Mouse (Mus musculus): Measurements from ENCODE around the gene Chrna9. TPM values are rescaled to one million over a fixed set of nuclear protein-coding genes. Genes with fewer than 3 reads are reported as not detected.

Chrna9 gene
- polyA plus RNA-seq, 1 experiment from 2014 or later, result not detected

DNA sequence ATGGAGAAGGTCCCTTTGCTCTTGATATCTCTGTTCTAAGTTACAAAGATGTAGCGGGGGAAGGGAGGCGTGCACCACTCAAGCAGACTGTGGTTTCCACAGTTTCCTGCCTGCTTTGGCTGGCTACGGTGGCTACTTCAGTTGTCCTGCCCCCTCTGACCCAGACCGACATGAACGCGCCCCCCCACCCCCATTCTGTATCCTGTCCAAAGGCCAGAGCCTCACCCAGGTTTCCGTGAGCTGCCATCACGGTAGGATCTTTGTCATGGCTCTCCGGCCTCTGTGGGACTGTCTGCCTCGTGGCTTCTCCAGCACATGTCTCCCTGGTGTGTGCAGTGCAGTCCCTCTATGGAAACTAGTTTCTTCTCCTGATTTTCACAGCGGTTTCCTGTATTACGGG, 15.4 kb upstream of the Chrna9 start:
- peaks cover 9% of the 10 kb centered on the region for H3K4me1 ChIP-seq
- H3K9me3 ChIP-seq, result no peaks in the 10 kb centered on the region
- H3K9ac ChIP-seq, result no peak overlapping the region
- no peaks in the 10 kb centered on the region for H3K36me3 ChIP-seq
- no peak for ATAC-seq (ENCODE audit: extremely low read depth, insufficient number of reproducible peaks, low FRiP score, low TSS enrichment)
- WGBS, result 69% methylated on average over 12 of the region's 12 CpGs
- H3K27ac ChIP-seq (replicated peaks), result no peak overlapping the region
- no peak overlapping the region for H3K4me3 ChIP-seq
- no peaks in the 10 kb centered on the region for H3K27me3 ChIP-seq (replicated peaks)
- no peak overlapping the region for H3K4me2 ChIP-seq

DNA sequence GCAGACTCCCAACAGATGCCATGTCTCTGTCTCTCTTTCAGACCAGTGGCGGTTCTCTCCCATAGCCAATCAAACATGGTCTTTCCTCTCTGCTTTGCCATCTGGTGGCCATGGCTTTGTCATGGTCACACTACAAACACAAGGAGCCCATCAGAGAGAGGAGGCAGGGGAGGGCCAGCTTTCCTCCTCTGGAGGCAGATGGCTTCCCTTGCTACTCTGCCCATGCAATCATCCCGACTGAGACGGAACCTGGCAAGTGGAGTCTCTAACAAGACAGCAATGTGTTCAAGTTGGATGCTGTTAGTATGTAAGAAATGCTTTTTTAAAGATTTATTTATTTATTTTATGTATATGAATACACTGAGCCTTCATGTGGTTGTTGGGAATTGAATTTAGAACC, 14.8 kb upstream of the Chrna9 start:
- H3K4me1 ChIP-seq, result peaks cover 9% of the 10 kb centered on the region
- 93% methylated on average over 3 of the region's 3 CpGs for WGBS

DNA sequence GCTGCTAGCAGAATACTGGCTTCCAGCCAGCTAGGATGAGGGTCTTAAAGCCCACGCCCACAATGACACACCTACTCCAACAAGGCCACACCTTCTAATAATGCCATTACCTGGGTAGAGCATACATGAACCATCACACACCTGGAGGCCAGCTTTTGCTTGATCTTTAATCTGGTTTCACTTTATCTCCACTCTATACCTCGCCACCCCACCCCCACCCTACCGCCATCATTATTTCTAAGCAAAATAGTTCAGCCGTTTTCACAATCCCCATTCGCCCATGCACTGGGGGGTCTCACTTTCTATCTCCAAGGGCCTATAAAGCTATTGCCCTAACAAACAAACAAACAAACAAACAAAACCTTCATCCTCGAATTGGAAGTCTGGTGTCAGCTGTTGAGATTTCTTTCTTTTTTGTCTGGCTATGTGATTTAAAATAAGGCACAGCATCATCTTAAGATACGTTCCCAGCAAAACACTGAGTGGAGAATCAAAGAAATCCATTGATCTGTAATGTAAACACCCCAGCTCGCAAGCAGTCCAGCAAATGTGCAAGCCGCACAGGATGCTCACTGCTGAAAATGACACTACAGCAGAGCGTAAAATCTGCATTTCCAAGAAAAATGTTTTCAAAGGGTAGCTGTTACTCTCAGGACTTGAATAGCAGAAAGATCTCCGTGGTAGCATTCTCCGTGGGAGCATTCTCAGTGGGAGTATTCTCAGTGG, 13.9 kb upstream of the Chrna9 start:
- H3K27me3 ChIP-seq (replicated peaks), result no peaks in the 10 kb centered on the region
- no peaks in the 10 kb centered on the region for H3K36me3 ChIP-seq
- no peak overlapping the region for H3K9ac ChIP-seq
- no peak overlapping the region for H3K4me2 ChIP-seq
- H3K4me1 ChIP-seq, result peaks cover 9% of the 10 kb centered on the region
- no peak overlapping the region for H3K4me3 ChIP-seq
- no peaks in the 10 kb centered on the region for H3K9me3 ChIP-seq
- 75% methylated on average over 12 of the region's 12 CpGs for WGBS
- no peak for ATAC-seq (ENCODE audit: extremely low read depth, insufficient number of reproducible peaks, low FRiP score, low TSS enrichment)
- no peak overlapping the region for H3K27ac ChIP-seq (replicated peaks)

More for the DNA sequence above, 14.8 kb upstream of the Chrna9 start:
- H3K9ac ChIP-seq, result no peak overlapping the region
- no peaks in the 10 kb centered on the region for H3K27me3 ChIP-seq (replicated peaks)
- H3K27ac ChIP-seq (replicated peaks), result no peak overlapping the region
- H3K4me2 ChIP-seq, result no peak overlapping the region
- no peak for ATAC-seq (ENCODE audit: extremely low read depth, insufficient number of reproducible peaks, low FRiP score, low TSS enrichment)
- no peaks in the 10 kb centered on the region for H3K9me3 ChIP-seq
- no peak overlapping the region for H3K4me3 ChIP-seq
- H3K36me3 ChIP-seq, result no peaks in the 10 kb centered on the region

DNA sequence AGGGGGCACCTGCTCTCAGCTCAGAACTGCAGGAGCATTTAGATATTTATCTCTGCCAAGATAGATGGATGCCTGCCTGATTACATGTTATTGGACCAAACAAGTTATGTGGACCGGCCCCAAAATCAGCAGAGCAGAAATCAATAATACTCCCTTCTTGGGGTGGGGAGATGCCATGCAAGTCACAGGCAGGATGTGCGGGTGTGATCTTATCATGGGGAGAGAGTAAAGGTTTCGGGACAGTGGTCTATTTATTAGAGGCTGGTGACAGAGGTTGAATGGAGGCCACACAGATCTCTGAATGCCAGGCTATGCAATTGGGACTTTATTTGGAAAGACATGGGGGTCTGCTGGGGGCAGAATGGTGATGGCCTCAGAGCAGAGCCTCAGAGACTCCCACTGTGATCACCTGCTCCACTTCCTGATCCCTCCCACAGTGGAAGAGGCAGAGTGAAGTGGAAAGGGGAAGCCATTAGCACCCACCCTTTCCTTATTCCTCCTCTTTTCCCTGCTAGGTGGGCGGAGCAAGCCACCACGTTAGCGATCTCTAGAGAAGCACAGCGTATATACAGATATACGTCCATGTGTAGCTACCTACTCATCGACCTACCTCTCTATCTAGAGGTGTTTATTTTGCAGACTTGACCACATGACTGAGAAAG, 13.1 kb upstream of the Chrna9 start:
- Histone ChIP-seq H3K4me2 (no peak overlapping the region), H3K4me1 (peaks cover 9% of the 10 kb centered on the region), H3K9me3 (no peaks in the 10 kb centered on the region), H3K27ac (replicated peaks) (no peak overlapping the region), H3K27me3 (replicated peaks) (no peaks in the 10 kb centered on the region), H3K9ac (no peak overlapping the region), H3K36me3 (no peaks in the 10 kb centered on the region), H3K4me3 (no peak overlapping the region)
- 71% methylated on average over 9 of the region's 9 CpGs for WGBS
- ATAC-seq (ENCODE audit: extremely low read depth, insufficient number of reproducible peaks, low FRiP score, low TSS enrichment), result no peak

GRCm38 (mm10) chr5:65926666-65927065, 8.1 kb upstream of the Chrna9 start:
- Histone ChIP-seq H3K27ac (replicated peaks) (no peak overlapping the region), H3K9me3 (no peaks in the 10 kb centered on the region), H3K9ac (no peak overlapping the region), H3K36me3 (no peaks in the 10 kb centered on the region), H3K4me2 (no peak overlapping the region), H3K4me3 (no peak overlapping the region), H3K4me1 (no peaks in the 10 kb centered on the region), H3K27me3 (replicated peaks) (no peaks in the 10 kb centered on the region)
- 76% methylated on average over 6 of the region's 6 CpGs for WGBS
- no peak for ATAC-seq (ENCODE audit: extremely low read depth, insufficient number of reproducible peaks, low FRiP score, low TSS enrichment)

GRCm38 (mm10) chr5:65929162-65929561, 5.6 kb upstream of the Chrna9 start:
- Histone ChIP-seq H3K9ac (no peak overlapping the region), H3K4me1 (no peaks in the 10 kb centered on the region), H3K4me2 (no peak overlapping the region), H3K36me3 (no peaks in the 10 kb centered on the region), H3K27ac (replicated peaks) (no peak overlapping the region), H3K9me3 (no peaks in the 10 kb centered on the region), H3K27me3 (replicated peaks) (no peaks in the 10 kb centered on the region), H3K4me3 (no peak overlapping the region)
- ATAC-seq (ENCODE audit: extremely low read depth, insufficient number of reproducible peaks, low FRiP score, low TSS enrichment), result no peak
- WGBS, result 70% methylated on average over 7 of the region's 7 CpGs

DNA sequence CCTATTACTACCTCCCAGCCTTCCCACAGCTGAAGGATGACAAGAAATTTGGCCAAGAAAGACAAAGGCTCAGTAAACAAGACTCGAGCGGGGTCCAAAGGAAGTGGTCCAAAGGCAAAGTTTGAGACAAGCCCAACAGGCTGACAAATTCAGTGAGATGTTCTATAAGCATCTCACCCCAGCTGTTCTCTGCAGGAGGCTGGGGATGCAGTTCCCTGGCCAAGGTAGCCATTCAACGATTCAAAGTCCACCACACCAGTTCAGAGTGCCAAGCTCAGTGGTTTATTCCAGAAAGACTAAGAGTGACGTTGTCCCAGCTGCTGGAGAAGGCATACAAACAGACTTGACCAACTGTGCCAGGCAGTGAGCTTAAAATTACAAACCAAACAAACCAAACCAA, 4.5 kb upstream of the Chrna9 start:
- Histone ChIP-seq H3K4me3 (no peak overlapping the region), H3K4me1 (no peaks in the 10 kb centered on the region), H3K4me2 (no peak overlapping the region), H3K36me3 (no peaks in the 10 kb centered on the region), H3K27ac (replicated peaks) (no peak overlapping the region), H3K9ac (no peak overlapping the region), H3K9me3 (no peaks in the 10 kb centered on the region), H3K27me3 (replicated peaks) (no peaks in the 10 kb centered on the region)
- WGBS, result 65% methylated on average over 4 of the region's 4 CpGs
- ATAC-seq (ENCODE audit: extremely low read depth, insufficient number of reproducible peaks, low FRiP score, low TSS enrichment), result no peak

- Histone ChIP-seq H3K9ac (no peak overlapping the region), H3K27ac (replicated peaks) (no peak overlapping the region), H3K4me2 (no peak overlapping the region), H3K9me3 (no peaks in the 10 kb centered on the region), H3K4me3 (no peak overlapping the region), H3K4me1 (peaks cover 7% of the 10 kb centered on the region), H3K36me3 (no peaks in the 10 kb centered on the region), H3K27me3 (replicated peaks) (no peaks in the 10 kb centered on the region)
- ATAC-seq (ENCODE audit: extremely low read depth, insufficient number of reproducible peaks, low FRiP score, low TSS enrichment), result no peak
- WGBS, result 78% methylated on average over 4 of the region's 4 CpGs
Measured at GRCm38 (mm10) chr5:65933258-65933657, 1.5 kb upstream of the Chrna9 start.

- Histone ChIP-seq H3K27me3 (replicated peaks) (no peaks in the 10 kb centered on the region), H3K4me3 (no peak overlapping the region), H3K4me1 (peaks cover 7% of the 10 kb centered on the region), H3K27ac (replicated peaks) (no peak overlapping the region), H3K9me3 (no peaks in the 10 kb centered on the region), H3K9ac (no peak overlapping the region), H3K4me2 (no peak overlapping the region), H3K36me3 (no peaks in the 10 kb centered on the region)
- no peak for ATAC-seq (ENCODE audit: extremely low read depth, insufficient number of reproducible peaks, low FRiP score, low TSS enrichment)
- 77% methylated on average over 2 of the region's 2 CpGs for WGBS
Measured at GRCm38 (mm10) chr5:65933764-65934163, 957 bp upstream of the Chrna9 start.

- no peak overlapping the region for H3K4me3 ChIP-seq
- no peaks in the 10 kb centered on the region for H3K27me3 ChIP-seq (replicated peaks)
- H3K4me2 ChIP-seq, result peak overlapping the region; percentile 37
- H3K4me1 ChIP-seq, result peaks cover 14% of the 10 kb centered on the region
- H3K9me3 ChIP-seq, result no peaks in the 10 kb centered on the region
- no peaks in the 10 kb centered on the region for H3K36me3 ChIP-seq
- WGBS, result 40% methylated on average over 11 of the region's 11 CpGs
- peak overlapping the region; percentile 14; the same call in 1 of the 2 replicates for H3K9ac ChIP-seq
- H3K27ac ChIP-seq (replicated peaks), result peak overlapping the region; percentile 37; the same call in 1 of the 2 replicates
- ATAC-seq (ENCODE audit: extremely low read depth, insufficient number of reproducible peaks, low FRiP score, low TSS enrichment), result no peak
Measured at GRCm38 (mm10) chr5:65937011-65937726, 2.4 kb downstream of the Chrna9 start.

- H3K36me3 ChIP-seq, result no peaks in the 10 kb centered on the region
- no peak overlapping the region for H3K4me2 ChIP-seq
- H3K4me3 ChIP-seq, result no peak overlapping the region
- no peak overlapping the region for H3K9ac ChIP-seq
- no peaks in the 10 kb centered on the region for H3K27me3 ChIP-seq (replicated peaks)
- H3K27ac ChIP-seq (replicated peaks), result no peak overlapping the region
- no peaks in the 10 kb centered on the region for H3K9me3 ChIP-seq
- WGBS, result 60% methylated on average over 9 of the region's 9 CpGs
- peaks cover 14% of the 10 kb centered on the region for H3K4me1 ChIP-seq
- 0 out of 2 replicates have a peak, but pooled peaks have one; percentile 23 for ATAC-seq (ENCODE audit: extremely low read depth, insufficient number of reproducible peaks, low FRiP score, low TSS enrichment)
Measured at GRCm38 (mm10) chr5:65937998-65938715, 3.4 kb downstream of the Chrna9 start.
